Mouse (Mus musculus): ENCODE measurements around the gene Nek2.

Nek2 gene

DNA sequence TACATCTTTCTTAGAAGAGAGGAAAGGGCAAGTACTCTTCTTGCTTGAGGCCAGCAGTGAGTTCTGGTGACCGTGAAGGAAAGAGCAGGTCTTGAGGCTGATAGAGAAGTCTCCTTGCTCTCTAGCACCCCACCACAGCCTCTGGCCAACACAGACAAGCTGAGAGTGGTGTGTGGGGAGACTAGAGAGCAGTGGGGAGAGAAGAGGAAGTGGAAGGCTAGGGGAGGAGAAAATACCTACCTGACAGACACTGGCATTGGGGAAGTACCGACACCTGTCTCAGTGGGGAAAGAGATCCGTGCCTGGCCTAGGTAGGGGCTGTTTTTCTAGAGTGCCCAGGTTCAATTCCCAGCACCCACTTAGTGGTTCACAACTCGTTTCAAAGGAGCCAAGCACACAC is 7.0 kb upstream of the Nek2 start:
- DNase-seq (ENCODE audit: low spot score in 2 of 2), result no peak

DNA sequence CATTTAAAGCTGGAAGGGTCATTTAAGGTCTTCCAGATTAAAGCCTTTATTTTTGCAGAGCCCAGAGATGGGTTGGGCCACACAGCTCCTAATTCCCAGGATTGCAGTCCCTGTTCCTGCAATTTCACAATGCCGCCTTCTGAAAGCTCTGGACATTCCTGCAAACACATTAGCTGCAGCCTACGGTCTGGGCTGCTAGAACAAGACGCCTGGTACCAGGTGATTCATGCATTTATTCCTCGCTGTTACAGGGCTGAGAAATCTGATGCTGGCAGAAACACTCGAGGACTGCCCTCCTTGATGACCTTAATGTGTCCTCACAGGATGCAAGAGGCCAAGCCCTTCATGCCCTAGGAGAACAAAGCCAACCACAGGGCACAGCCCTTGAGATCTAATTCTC is 6.3 kb upstream of the Nek2 start:
- no peak for DNase-seq (ENCODE audit: low spot score in 2 of 2)

DNA sequence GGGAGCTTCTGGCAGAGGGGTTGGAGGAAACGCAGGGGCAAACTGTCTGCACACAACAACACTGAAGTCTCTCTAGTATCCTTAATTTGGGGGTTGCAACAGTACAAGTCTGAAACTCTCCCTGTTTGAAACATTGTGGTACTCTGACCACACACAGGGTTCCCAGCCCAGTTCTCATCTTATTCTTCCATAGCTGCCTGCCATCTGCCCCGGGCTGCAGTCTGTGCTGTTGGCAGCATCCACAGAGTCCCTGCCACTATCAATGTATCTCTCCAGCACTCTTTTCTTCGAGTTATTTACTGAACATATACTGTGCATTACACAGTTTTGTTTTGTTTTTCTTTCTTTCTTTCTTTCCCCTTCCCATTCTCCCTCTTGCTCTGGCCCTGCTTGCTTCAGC is 4.6 kb upstream of the Nek2 start:
- DNase-seq (ENCODE audit: low spot score in 2 of 2), result no peak

DNA sequence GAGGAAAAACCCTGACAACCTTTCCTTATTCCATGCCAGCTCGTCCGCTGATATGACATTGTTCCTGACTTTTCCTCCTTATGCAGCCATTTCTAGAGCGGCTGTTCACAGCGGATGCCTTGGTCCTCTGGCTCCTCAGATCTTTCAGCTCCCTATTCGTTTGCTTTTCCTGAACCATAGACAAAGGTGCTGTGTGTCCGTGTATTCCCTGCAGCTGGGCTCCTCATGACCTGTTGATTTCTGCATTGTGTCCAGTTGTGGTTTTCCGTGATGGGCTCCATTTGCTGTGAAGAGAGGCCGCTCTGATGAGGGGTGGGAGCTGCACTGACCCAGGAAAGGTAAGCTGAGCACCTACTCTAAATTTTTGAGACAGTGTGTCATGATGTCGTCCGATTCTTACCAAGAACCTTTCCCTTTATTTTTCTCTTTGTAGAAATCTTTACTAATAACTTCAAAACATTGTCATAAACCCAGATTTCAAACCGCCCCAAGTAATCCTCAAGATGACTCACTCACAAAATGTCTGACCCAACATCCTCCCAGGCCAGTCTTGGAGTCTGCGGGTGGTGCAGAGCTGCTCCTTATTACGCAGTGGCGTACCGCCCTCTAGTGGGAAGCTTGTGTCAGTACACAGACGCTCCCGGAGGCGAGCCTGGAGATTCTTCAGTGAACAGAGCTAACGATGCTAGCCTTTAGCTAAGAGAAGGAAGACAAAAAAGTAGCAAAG is 3.7 kb upstream of the Nek2 start:
- DNase-seq (ENCODE audit: low spot score in 2 of 2), result peak; percentile 64 to 85

DNA sequence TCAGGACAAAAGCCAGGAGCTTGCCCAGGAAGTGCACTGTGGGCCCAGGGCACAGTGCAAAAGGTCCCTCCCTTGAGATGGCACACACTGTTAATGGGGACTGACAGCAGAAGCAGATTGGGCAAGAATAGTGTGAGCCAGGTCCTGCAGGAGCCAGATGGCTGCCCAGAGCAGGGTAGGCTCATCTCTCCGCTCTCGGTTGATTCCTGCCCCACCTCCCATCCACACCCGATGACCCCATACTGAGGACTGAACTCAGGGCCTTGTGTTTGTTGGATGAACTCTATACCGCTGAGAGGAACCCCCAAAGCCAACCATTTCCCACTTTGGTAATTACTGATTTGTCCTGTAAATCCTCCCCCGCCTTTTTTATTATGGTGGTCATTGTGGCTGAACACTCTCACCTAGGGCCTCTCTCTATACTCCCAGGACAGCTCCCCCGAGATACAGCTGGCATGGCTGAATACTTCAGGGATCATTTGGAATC is 3.1 kb upstream of the Nek2 start:
- DNase-seq (ENCODE audit: low spot score in 2 of 2), result no peak

DNA sequence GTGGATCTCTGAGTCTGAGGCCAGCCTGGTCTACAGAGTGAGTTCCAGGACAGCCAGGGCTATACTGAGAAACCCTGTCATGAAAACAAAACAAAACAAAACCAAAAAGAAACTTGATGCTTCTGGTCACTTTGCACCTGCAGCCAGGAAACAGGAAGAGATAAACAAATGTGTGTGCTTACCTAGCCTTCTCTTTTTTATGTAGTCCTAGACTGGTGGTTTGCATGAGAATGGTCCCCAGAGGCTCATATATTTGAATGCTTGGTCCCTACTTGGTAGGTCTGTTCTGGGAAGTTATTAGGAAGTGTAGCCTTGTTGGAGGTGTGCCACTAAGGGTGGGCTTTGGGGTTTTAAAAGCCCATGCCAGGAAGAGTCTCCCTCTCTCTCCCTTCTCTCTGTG is 2.2 kb upstream of the Nek2 start:
- DNase-seq (ENCODE audit: low spot score in 2 of 2), result no peak

DNA sequence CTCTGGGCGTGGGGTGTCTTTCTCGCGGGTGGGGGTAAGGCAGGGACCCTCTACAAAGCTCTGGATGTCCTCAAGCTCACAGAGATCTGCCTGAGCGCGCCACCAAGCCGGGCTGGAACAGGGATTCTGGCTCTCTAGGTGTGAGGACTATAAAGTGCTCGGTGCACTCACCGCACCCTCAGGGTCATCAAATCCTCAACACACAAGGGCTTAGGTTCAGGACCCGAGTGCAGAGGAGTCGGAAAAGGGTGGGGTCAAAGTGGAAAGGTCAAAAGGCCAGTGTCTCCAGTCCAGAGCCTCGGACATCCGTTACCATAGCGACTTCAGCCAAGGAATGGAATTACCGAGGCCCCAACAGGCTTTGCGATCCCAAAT is 306 bp upstream of the Nek2 start:
- DNase-seq (ENCODE audit: low spot score in 2 of 2), result no peak

DNA sequence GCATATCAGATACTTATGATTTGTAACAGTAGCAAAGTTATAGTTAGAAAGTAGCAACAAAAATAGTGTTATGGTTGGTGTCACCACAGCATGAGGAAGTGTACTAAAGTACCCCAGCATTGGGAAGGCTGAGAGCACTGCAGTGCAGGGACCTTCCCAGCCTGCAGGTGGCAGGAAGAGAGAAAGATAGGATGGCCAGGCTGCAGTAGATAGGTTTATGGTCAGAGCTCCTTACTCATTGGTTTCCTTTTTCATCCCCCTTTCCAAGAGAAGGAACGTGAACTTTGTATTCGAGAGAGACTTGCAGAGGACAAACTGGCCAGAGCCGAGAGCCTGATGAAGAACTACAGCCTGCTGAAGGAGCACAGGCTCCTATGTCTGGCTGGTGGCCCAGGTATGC is 7.9 kb downstream of the Nek2 start:
- DNase-seq (ENCODE audit: low spot score in 2 of 2), result no peak

DNA sequence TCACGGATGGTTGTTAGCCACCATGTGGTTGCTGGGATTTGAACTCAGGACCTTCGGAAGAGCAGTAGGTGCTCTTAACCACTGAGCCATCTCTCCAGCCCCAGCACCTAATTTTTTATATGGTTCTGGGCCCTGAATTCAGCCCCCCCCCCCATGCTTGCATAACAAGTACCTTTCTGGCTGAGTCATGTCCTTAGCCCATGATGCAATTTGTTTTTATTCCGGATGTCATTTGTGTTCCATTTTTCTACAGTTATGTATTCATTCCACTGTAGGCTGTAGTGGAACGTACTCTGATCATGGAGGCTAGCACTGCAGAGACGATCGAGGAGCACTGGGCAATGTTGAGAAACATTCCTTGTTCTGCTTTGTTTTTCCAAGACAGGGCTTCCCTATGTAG is 12.2 kb downstream of the Nek2 start:
- no peak for DNase-seq (ENCODE audit: low spot score in 2 of 2)

DNA sequence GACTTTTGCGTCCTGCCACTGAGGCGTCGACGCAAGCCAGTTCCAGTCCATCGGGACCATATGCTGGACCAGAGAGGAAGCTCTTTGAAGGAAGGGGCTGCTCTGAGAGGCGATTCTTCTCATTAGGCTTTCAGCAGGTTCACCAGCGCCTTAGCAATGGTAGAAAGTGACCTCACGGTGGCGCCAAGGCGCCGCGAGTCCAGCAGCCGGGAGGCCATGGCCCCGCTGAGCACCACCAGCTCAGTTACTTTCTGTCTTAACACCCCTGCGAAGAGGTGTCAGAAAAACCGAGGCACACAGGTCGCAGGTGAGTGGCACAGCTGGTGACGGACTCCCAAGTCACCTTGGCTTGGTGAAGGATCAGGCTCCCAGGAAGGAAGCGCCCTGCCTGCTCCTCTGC is 13.6 kb downstream of the Nek2 start:
- DNase-seq (ENCODE audit: low spot score in 2 of 2), result peak; percentile 43 to 53

DNA sequence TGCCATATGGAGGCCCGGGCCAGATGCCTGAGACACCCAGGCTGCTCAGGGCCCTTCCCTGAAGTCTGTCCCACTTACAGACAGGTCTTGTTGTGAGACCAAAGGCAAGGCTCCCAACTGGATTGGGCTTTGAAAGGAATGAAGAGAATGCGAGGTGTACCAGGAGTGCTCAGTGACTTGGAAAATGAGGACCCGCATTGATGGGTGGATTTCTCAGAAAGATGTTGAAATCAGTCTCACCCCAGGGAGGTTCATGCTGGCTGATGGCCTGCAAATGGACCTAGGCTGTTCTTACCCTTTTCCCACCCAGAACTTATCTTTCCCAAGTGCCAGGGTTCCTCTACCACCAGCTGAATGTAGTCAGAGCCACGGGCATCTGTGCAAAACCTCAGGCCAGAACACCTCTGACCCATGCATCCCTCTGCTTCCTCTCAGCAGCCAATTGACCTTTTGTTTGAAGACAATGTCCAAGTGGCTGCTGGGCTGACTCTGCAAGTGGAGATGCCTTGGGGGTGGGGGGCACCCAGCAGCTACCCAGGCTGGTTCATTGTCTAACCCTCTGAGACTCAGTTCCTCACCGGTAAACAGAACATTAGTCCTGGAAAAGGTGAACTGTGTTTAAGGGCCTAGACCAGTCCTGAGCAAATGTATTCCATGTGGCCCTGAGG is 15.2 kb downstream of the Nek2 start:
- DNase-seq (ENCODE audit: low spot score in 2 of 2), result no peak

DNA sequence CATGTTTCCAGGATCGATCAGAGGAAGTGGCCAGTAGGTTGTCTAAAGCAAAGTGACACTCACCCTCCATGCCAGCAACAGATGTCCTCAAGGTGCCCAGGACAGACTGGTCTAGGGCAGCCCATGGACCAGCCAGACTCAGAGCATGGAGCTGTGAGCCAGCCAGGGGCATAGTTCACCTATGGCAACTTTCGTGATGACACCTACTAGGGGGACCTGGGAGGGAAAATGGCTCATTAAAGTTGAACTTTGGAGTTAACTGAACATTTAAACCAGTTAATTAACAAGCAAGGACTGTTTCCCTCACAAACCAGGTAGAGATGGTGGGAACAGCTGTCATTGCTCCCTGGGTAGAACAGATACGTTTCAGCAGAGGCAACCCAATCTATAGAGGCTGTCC is 16.4 kb downstream of the Nek2 start:
- DNase-seq (ENCODE audit: low spot score in 2 of 2), result no peak

DNA sequence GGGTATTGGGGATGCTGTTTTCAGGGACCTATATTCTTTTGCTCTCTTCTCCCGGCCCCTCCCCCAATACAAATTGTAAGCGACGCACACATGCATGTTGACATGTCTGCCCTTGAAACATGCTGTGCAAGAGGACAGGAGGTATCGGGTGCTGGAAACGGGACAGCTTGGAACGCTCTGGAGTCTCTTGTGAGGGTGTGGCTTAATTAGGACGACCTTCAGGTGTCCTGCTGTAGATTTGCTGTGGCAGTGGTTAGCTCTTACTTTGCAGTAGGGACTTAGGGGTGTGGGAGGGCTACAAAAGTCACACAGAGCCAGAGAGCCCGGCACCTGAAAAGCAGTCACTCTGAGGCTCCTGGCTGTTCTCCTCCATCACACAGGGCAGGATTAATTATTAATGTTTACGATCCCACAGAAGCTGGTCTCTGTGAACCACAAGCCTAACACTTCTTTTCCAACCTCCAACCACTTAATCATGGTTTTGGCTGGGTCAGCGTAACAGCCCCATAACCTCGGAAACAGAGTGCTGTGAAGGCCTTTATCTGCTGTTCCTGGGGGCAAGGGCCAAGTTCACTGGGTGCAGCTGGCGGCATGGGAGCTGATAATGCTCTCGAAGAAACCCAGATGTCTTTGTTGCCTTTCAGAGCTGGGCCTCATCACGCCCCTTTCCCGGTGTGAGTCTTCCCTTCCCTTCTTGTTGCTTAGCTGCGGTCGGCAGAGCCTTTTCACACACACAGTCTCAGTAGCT is 17.9 kb downstream of the Nek2 start:
- DNase-seq (ENCODE audit: low spot score in 2 of 2), result no peak

DNA sequence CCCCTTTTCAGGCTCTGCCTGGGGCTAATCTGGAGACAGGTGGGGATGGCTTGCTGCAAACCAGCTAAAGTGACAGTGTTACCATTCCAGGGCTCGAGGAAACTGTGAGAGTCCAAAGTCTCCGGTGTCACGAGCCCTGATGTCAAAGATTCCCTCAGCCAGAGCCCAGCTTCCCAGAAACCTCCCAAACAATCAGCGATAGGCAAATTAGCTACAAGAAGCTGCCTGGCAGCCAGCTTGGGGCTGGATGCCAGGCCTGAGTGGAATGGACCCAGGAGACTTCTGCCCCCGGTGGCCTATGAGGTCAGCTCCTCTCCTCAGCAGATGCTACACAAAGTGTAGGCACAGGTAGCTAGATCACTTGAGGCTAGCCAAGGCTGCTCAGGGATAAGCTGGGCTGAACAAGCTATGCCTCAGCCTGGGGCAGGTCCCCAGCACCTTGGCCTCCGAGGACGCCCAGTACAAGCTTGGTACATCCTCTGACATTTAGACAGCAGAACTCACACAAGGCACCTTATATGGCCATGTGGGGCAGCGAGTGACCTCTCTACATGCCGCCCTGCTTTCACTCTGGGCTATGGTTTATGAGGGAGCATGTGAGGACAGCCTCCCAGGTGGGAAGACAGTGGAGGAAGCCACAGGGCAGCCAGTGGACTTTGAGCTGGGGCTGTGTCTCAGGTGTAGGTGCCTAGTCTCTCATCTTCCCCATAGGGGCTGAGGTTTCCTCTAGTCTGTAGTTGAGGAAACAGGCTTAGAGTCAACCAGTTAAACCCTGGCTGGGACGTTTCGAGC is 19.7 kb downstream of the Nek2 start:
- no peak for DNase-seq (ENCODE audit: low spot score in 2 of 2)

DNA sequence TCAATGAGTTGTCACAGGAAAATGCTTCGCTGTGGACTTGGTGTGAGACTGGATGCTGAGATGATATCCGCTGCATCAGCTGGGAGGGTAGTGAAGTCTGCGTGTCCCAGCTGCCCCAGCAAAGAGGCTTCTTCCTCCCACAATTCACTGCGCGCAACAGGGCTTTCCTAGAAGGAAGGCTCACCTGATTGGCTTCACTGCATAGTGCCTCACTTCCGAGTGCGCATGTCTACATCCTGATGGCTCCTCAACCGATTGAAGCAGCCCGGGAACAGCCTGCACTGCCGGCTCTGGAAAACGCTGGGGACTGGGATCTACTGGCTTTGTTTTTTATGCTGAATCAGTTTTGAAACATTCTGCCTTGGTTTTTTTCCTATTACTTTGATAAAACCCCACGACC is 21.0 kb downstream of the Nek2 start:
- no peak for DNase-seq (ENCODE audit: low spot score in 2 of 2)

DNA sequence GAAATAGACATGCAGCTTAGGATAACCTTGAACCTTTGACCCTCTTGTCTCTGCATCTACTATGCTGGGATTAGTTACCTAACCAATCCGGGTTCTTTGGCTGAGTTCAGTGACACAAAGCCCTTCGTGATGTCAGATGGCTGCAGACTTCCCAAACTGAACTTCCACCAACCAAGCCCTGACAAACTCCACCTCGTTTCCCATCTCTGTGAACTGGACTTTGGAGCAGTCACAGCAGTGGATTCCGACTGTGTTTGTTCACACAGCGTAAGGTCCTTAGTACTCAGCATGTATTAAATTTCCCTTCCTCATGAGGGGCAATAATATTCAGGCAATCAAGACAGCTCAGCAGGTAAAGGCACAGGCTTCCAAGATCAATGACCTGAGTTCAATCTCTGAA is 25.4 kb downstream of the Nek2 start:
- DNase-seq (ENCODE audit: low spot score in 2 of 2), result no peak

DNA sequence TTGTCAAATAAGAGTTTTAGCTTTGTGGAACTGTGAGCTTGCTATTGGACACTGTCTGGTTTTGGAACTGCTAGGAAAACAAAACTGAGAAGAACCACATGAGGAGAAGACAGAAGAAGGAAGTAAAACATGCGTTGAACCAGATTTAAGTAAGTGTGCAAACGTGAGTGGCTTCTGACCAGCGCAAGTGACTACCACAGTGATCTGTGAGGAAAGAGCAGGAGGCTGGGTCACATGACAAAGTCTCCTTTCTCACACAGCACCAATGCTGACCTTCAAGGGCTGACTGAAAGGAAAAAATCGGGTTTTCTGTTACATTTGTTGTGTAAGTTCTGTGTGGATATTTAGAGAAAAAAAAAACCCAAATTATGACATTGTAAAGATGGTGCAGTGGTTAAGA is 28.3 kb downstream of the Nek2 start:
- DNase-seq (ENCODE audit: low spot score in 2 of 2), result no peak

DNA sequence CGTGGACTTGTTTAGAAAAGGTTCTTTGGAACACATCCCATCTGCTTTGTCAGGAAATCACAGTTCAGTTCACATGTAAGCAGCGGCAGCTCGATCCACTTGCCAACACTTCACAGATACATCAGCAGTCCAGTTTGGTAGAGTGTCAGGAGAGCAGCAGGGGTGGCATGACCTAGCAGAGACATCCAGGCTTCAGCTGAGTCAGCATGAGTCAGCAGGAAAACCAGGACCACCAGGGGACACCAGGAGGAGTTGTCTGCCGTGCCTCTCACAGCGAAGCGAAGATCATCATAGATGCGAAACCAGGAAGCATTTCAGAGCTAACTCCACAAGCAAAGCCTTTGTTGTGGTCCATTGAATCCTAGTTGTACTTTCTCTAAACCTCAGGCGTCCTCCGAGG is 32.2 kb downstream of the Nek2 start:
- DNase-seq (ENCODE audit: low spot score in 2 of 2), result no peak

DNA sequence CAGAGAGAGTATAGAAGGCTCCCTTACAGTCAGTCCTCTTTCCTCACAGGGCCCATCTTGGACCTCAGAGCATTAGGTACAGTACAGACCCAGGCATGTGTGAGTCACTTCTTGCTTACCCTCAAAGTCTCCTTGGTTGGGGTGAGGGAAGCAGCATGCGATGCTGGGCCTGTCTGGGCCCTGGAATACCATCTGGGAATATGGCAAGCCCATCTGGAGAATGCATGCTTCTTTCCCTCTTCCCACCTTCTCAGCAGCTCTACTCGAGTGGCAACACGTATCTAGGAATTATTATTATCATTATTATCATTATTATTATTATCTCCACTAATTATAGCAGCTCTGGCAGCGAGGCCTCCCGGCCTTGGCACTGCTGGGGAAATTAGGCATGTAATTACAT is 33.5 kb downstream of the Nek2 start:
- no peak for DNase-seq (ENCODE audit: low spot score in 2 of 2)

DNA sequence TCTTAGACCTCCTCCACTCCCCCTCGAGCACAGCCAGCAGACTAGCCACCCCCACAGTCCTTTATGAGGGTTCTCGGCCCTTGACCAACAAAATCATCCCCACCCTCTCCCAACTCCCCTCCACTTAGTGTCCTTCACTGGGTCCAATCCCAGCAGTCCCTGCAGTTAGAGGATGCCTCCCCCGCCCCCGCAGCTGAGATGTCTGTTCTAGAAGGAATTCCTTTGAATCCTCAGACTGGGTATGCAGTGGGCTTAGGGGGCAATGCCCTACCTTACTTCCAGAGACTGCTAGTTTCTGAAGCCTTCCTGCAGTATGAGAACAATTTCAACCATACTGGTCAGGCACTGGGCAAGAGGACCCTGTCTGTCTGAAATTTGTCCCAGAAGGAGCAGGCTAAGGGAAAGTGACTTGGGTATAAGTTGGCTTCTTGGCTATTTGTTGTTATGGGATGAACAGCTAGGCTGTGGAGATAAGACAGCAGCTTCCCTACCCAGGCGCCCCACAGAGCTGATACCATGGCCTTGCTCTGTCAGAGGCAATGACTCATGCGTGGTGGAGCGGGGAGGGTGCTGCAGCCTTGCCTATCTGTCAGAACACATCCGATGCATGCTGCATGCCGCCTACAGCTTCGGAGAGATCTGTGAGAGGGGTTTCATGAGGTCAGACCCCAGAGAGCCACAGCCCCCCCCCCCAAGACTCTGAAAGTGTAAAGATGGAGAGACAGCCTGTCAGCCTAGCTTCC is 34.1 kb downstream of the Nek2 start:
- peak in 1 of 2 experiments; percentile 39 for DNase-seq (ENCODE audit: low spot score in 2 of 2)

DNA sequence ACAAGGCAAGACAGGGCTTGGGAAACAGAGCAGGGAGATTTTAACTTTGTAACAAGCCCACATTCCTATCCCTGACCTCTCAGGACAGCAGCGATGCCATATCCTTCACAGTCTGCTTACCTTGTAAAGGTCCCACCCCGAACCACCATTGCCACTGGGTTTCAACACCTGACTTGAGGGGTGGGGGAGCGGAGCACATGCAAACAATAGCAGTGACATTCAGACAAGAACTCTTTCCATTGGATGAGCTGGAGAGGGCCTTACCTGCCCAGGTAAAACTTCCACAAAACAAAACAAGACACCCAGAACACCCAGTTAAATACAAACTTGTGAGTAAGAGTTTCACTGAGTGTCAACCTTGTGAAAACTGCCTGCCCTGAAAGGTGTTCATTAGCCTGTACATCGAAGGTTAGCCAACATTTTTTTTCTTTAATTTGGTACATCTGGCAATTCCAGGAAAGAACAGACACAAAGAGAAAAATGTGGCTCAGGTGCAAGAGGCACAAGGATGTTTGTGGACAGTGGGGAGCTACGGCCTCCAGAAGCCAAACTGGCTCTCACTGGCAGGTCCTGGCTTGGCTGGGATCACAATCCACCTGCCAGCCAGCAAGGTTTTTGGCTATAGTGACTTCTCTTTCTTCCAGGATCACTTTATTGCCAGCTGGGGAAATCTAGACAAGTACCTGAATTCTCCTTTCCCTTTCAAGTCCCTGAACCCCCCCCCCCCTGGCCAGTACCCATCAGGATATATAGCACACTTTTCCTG is 35.8 kb downstream of the Nek2 start:
- DNase-seq (ENCODE audit: low spot score in 2 of 2), result no peak

Data from urinary bladder, adult 18-20 months (tissue).